Mouse (Mus musculus): ENCODE measurements around the gene Rps6kb1.

Rps6kb1 gene

GRCm38 (mm10) chr11:86581943-86582542, 37.4 kb upstream of the Rps6kb1 start:
- in situ Hi-C loops (cut with MboI, MseI), result loop anchor here (10.0 to 25.0 kb wide), 3 partner anchors 233 to 1173 kb away; partner anchors contain the start of gene Supt4a (in 1 of the 2)

DNA sequence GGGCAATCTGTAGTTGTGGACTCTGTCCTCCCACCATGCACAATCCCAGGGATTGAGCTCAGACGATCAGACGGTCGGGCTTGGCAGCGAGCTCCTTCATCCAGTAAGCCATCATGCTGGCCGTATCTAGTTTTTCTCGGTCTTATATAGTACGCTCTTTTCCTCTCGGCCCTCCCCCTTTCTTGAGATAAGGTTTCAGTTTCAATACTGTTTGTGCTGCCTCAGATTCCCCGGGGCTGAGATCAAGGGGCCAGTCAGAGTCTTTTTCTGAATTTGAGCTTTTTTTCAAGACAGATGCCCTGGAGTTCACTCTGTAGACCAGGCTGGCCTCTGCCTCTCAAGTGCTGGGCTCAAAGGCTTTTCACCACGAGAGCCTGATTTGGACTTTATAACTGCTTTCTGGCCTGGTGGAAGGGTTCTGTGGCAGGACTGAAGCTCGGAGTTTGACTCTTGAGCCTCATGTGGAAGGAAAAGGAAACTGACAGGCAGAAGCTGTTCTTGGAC, 36.7 kb upstream of the Rps6kb1 start:
- in situ Hi-C loops (cut with MboI, MseI), result loop anchor here (10.0 to 25.0 kb wide), 3 partner anchors 233 to 1173 kb away; partner anchors contain the start of gene Supt4a (in 1 of the 2)

DNA sequence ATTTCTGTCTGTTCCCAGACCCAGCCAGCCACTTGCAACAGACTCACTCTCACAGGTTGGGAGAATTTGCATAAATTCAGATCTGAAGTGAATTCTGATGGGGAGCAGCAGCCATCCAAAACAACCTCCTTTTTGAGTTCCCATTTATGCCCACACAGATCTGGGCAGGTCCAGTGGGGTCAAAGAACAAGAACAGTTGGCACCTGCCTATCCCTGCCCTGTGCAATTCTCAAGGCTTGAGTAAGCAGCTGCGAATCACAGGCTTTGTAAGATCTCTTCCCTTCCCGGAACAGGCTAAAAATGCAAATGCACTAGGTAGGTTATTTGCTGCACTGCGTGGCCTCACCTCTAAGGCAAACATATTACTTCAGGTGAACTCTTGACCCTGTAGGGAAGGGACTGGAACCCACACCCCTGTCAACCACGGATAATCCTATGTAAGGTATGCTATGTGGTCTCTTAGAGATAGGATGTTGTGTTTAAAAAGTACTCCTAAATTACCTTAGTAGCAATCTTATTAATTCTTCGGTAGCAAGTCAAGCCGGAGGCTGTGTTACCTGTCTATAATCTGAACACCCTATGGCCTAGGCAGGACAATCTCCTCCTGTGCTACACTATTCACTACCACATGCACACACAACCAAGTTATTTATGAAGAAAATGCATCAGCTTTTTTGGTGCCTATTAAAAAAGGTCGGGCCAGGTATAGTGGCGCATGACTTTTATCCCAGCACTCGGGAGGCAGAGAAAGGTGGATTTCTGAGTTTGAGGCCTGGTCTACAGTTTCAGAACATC, 35.9 kb upstream of the Rps6kb1 start:
- in situ Hi-C loops (cut with MboI, MseI), result loop anchor here (10.0 to 25.0 kb wide), 3 partner anchors 234 to 1174 kb away; partner anchors contain the start of gene Supt4a (in 1 of the 2)

GRCm38 (mm10) chr11:86579731-86580318, 35.2 kb upstream of the Rps6kb1 start:
- in situ Hi-C loops (cut with MboI, MseI), result loop anchor here (10.0 to 25.0 kb wide), 3 partner anchors 235 to 1175 kb away; partner anchors contain the start of gene Supt4a (in 1 of the 2)

DNA sequence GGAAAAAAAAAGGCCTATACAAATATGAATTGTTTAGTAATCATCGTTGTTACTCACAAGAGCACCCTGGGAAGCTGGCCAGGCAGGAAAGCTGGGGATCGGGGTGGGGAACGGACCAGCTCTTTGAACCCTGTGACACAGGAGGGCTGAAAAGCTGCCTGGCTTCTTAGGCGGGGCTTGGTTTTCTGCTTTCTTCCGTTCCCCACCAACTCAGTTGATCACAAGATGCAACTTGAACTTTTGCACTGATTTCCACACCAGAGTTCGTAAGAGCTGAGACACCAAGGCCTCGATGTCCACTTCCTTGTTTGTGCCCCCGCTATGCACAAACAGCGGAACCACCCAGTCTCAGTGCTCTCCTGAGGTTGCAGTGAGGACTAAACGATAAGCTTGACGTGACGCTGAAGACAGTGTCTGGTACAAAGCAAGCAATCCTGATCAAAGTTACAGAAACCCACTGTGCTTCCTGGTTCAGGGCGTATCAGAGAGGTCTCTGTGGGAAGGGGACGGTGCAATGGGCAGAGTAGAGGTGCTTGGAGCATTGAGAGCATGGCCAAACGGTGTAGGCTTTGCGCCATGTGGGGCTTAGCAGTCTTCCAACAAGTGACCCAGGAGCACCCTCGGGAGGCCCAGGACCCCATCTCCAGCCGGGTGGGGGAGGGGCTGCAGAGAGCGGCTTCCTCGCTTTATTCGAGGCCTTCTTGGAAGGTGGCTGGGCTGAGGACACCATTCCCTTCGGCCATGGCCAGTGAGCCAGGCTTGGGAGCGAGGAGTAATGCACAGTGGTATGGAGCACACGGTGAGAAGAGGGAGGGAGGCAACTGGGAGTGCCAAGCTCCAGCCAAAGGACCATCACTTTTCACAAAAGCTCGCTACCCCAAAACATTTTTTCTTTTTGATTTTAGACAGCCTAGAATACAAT, 34.5 kb upstream of the Rps6kb1 start:
- in situ Hi-C loops (cut with MboI, MseI), result loop anchor here in 1 of 2 experiments (25.0 kb wide), 1 partner anchor 1158 kb away; the partner anchor contains the start of gene Supt4a

- in situ Hi-C loops (cut with MboI, MseI), result loop anchor here in 1 of 2 experiments (25.0 kb wide), 1 partner anchor 1159 kb away; the partner anchor contains the start of gene Supt4a
Observed at GRCm38 (mm10) chr11:86578106-86578808, 33.7 kb upstream of the Rps6kb1 start.

DNA sequence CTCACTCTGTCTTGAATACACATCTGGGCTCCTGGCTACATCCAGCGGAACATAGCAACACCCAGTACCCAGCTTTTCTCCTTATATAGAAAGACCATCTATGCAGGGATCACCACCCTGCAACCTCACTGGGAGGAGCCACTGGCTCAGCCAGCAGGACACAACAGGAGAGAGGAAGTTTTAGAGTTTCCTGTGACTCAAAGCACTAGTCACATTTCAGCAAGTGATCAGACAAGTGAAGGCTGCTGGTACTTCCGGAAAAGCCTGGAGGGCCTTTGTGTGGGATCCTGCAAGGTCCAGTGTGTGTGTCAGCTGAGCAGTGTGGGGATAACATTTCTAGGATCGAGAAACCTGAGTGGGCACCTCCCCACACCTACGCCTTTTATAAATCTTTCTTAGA, 32.6 kb upstream of the Rps6kb1 start:
- in situ Hi-C loops (cut with MboI, MseI), result loop anchor here in 1 of 2 experiments (25.0 kb wide), 1 partner anchor 1160 kb away; the partner anchor contains the start of gene Supt4a

- in situ Hi-C loops (cut with MboI, MseI), result loop anchor here in 1 of 2 experiments (25.0 kb wide), 1 partner anchor 1161 kb away; the partner anchor contains the start of gene Supt4a
Observed at GRCm38 (mm10) chr11:86575632-86576378, 31.2 kb upstream of the Rps6kb1 start.

DNA sequence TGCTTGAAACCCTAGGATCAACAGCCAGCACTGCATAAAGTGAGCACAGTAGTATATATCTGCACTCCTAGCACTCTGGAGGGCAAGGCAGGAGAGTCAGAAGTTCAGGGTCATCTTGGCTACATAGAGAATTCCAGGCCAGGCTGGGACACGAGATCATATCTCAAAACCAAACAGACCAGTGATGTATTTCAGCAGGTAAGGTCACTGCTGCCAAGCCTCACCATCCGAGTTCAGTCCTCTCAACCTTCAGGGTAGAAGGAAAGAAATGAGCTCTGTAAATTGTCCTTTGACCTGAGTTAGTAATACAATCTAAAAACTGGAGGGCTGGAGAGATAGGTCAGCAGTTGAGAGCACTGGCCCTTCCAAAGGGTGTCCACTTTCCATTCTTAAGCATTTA, 29.8 kb upstream of the Rps6kb1 start:
- in situ Hi-C loops (cut with MboI, MseI), result loop anchor here in 1 of 2 experiments (5.0 kb wide), 1 partner anchor 248 kb away; no protein-coding TSS in a partner anchor

- in situ Hi-C loops (cut with MboI, MseI), result loop anchor here in 1 of 2 experiments (5.0 kb wide), 1 partner anchor 249 kb away; no protein-coding TSS in a partner anchor
Observed at GRCm38 (mm10) chr11:86573646-86574231, 29.1 kb upstream of the Rps6kb1 start.

GRCm38 (mm10) chr11:86572623-86573022, 28.0 kb upstream of the Rps6kb1 start:
- in situ Hi-C loops (cut with MboI, MseI), result loop anchor here in 1 of 2 experiments (5.0 kb wide), 1 partner anchor 250 kb away; no protein-coding TSS in a partner anchor

DNA sequence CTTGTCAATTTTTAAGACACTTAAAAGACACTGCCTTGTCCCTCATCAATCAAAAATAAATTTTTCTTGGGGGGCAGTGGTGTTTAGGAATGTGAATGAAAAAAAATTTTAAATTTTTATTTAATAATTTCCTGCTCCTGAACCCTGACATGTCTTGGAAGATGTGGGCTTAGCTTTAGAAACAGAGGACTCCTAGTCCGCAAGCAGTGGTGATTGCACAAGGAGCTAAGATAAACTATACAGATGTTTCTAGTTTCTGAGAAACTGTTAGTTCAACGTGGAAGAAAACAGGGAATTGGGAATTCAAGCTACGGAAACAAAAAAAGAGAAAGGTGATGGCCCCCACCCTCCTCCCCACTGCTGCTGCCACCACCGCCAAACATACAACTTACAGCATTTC, 27.3 kb upstream of the Rps6kb1 start:
- in situ Hi-C loops (cut with MboI, MseI), result loop anchor here in 1 of 2 experiments (5.0 kb wide), 1 partner anchor 250 kb away; no protein-coding TSS in a partner anchor

DNA sequence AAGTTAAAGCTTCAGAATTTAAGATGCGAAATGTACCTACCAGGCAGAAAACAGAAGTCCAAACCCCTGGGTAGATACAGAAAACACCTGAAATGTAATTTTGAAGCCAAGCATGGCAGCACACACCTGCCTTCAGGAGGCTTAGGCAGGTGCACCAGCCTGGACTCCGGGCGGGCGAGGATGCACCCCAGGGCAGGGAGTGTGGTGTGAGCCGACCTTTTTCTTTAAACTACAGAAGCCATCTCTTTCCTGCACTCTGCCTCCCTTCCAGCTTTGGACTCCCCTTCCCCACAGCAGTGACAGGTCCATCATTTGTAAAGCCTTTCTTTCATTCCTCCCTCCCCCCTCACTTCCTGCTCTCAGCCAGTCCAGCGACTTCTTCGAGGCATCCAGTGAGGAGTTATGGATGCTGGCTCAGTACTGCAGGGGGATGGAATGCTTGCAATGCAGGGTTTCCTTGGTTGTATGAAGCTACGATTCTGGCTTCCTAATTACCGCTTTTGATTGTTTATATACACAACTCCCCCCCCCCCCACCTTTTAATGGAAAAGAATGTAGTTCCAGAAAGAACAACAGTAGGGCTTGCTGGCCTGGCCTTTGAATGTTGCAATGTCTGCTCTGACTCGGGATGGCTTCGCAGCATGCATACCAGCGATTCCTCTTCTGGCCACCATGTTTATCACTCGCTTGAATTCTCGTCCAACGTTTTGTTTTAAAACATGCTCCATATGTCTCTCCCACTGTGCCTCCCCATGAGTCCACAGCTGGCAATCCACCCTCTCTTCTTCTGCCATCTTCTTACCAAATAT, 26.6 kb upstream of the Rps6kb1 start:
- in situ Hi-C loops (cut with MboI, MseI), result loop anchor here in 1 of 2 experiments (5.0 kb wide), 1 partner anchor 251 kb away; no protein-coding TSS in a partner anchor

GRCm38 (mm10) chr11:86570261-86570746, 25.7 kb upstream of the Rps6kb1 start:
- in situ Hi-C loops (cut with MboI, MseI), result loop anchor here in 1 of 2 experiments (5.0 kb wide), 1 partner anchor 252 kb away; no protein-coding TSS in a partner anchor

DNA sequence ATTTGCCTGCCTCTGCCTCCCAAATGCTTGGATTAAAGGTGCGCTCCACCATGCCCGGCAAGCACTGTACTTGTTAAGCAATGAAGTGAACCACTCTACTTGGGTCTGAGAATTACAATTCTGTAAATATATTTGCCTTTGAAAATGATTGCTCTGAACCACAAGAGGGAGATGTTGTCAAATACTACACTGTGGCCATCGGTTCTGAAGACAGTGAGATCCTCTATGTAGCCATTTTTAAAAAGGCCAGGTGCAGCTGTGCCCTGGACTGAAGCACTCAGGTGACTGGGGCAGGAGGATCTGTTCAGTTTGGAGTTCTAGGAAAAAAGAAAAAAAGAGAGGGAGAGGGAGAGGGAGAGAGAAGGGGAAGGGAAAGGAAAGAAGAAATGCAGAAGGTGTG, 23.8 kb upstream of the Rps6kb1 start:
- in situ Hi-C loops (cut with MboI, MseI), result loop anchor here (5.0 to 10.0 kb wide), 3 partner anchors 89 to 429 kb away; no protein-coding TSS in a partner anchor

GRCm38 (mm10) chr11:86558258-86558657, 13.7 kb upstream of the Rps6kb1 start:
- in situ Hi-C loops (cut with MboI, MseI), result loop anchor here in 1 of 2 experiments (5.0 to 10.0 kb wide), 2 partner anchors 99 to 447 kb away; no protein-coding TSS in a partner anchor

GRCm38 (mm10) chr11:86553525-86553924, 8.9 kb upstream of the Rps6kb1 start:
- in situ Hi-C loops (cut with MboI, MseI), result loop anchor here in 1 of 2 experiments (10.0 kb wide), 1 partner anchor 451 kb away; no protein-coding TSS in a partner anchor
